Mouse (Mus musculus): Measurements from ENCODE around the gene P2ry14. TPM values are rescaled to one million over a fixed set of nuclear protein-coding genes. Genes with fewer than 3 reads are reported as not detected.
"Not testable (repeated sequence)": the region's sequence is repeated elsewhere in the genome, so short reads cannot be mapped to it uniquely, and the experiment has no call there.

P2ry14 gene
- polyA plus RNA-seq, 1 experiment from 2014 or later = 2.7 TPM

DNA sequence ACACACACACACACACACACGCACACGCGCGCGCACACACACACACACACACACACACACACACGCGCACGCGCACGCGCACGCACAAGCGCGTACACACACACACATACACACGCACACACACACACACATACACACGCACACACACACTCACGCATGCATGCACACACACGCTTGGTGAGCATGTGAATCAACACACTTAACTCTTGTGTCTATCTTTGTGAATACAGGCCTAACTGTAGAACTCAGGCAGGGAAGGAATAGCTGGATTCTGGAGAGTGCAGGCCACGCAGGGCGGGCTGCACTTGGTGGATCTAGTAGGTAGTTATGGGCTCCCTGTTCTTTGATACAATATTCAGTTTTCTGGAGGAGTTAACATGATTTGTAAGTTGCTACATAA is 24.7 kb downstream of the P2ry14 start:
- Histone ChIP-seq H3K27me3 (ENCODE audit: control insufficient read depth, insufficient read depth, low read length) (no peaks in the 10 kb centered on the region), H3K4me3 (ENCODE audit: low read depth, low read length) (no peak overlapping the region), H3K27ac (ENCODE audit: low read length) (no peak overlapping the region), H3K4me1 (ENCODE audit: control insufficient read depth, insufficient read depth, low read length) (0 out of 2 replicates have a peak, but pooled peaks cover 7% of the 10 kb centered on the region), H3K9me3 (ENCODE audit: control insufficient read depth, low read depth, low read length) (no peaks in the 10 kb centered on the region), H3K36me3 (ENCODE audit: control insufficient read depth, insufficient read depth, low read length) (no peaks in the 10 kb centered on the region), H3K4me2 (replicated peaks; ENCODE audit: low read depth, low read length) (no peak overlapping the region), H3K9ac (replicated peaks; ENCODE audit: low read depth, low read length) (no peak overlapping the region)
- whole genome bisulfite sequencing = 85% methylated on average over 20 of the region's 20 CpGs
- no peak for ATAC-seq (ENCODE audit: insufficient number of reproducible peaks, insufficient read depth, low FRiP score, low read depth)

GRCm38 (mm10) chr3:59125783-59126555 is 27.4 kb downstream of the P2ry14 start:
- no peak overlapping the region for H3K9ac ChIP-seq (replicated peaks; ENCODE audit: low read depth, low read length)
- no peak overlapping the region for H3K27ac ChIP-seq (ENCODE audit: low read length)
- no peaks in the 10 kb centered on the region for H3K36me3 ChIP-seq (ENCODE audit: control insufficient read depth, insufficient read depth, low read length)
- 26% methylated on average over 7 of the region's 7 CpGs for WGBS
- H3K4me1 ChIP-seq (ENCODE audit: control insufficient read depth, insufficient read depth, low read length) = 0 out of 2 replicates have a peak, but pooled peaks cover 6% of the 10 kb centered on the region
- no peaks in the 10 kb centered on the region for H3K9me3 ChIP-seq (ENCODE audit: control insufficient read depth, low read depth, low read length)
- no peak overlapping the region for H3K4me2 ChIP-seq (replicated peaks; ENCODE audit: low read depth, low read length)
- no peaks in the 10 kb centered on the region for H3K27me3 ChIP-seq (ENCODE audit: control insufficient read depth, insufficient read depth, low read length)
- no peak for ATAC-seq (ENCODE audit: insufficient number of reproducible peaks, insufficient read depth, low FRiP score, low read depth)
- no peak overlapping the region for H3K4me3 ChIP-seq (ENCODE audit: low read depth, low read length)

GRCm38 (mm10) chr3:59125022-59125421 is 28.4 kb downstream of the P2ry14 start:
- H3K9me3 ChIP-seq (ENCODE audit: control insufficient read depth, low read depth, low read length) = no peaks in the 10 kb centered on the region
- H3K27me3 ChIP-seq (ENCODE audit: control insufficient read depth, insufficient read depth, low read length) = no peaks in the 10 kb centered on the region
- H3K27ac ChIP-seq (ENCODE audit: low read length) = no peak overlapping the region
- H3K4me2 ChIP-seq (replicated peaks; ENCODE audit: low read depth, low read length) = no peak overlapping the region
- WGBS = 46% methylated on average over 5 of the region's 5 CpGs
- 0 out of 2 replicates have a peak, but pooled peaks cover 5% of the 10 kb centered on the region for H3K4me1 ChIP-seq (ENCODE audit: control insufficient read depth, insufficient read depth, low read length)
- H3K4me3 ChIP-seq (ENCODE audit: low read depth, low read length) = no peak overlapping the region
- no peak for ATAC-seq (ENCODE audit: insufficient number of reproducible peaks, insufficient read depth, low FRiP score, low read depth)
- H3K36me3 ChIP-seq (ENCODE audit: control insufficient read depth, insufficient read depth, low read length) = no peaks in the 10 kb centered on the region
- H3K9ac ChIP-seq (replicated peaks; ENCODE audit: low read depth, low read length) = no peak overlapping the region

DNA sequence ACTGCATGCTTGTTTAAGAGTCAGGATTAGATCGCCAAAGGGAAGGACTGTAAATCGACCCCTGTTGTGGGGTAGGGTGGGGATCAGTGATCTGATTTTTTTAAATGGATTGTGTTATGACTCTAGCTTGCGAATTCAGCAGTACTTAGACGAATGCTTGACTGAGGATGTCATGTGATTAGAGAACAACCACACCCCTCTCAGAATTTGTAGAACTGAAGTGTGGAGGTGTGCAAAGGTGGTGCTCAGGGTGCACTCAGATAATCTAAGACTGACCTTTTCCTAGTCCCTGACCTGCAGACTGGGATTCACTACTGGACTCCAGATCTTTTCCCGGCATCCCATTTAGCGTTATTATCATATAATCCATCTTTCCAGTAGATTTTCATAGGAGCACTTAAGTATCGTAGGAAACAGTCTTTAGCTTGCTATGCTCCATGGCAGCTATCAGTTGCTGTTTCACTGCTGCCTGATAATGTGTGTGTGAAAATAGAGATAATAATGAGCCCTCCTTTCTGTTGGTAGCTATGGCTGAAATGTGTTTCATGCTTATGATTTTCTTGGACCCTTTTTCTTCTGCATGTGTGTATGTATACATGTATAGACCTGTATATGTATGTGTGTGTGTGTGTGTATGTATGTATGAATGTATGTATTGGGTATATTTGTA is 31.5 kb downstream of the P2ry14 start:
- no peak overlapping the region for H3K4me2 ChIP-seq (replicated peaks; ENCODE audit: low read depth, low read length)
- no peak overlapping the region for H3K9ac ChIP-seq (replicated peaks; ENCODE audit: low read depth, low read length)
- H3K9me3 ChIP-seq (ENCODE audit: control insufficient read depth, low read depth, low read length) = no peaks in the 10 kb centered on the region
- H3K27me3 ChIP-seq (ENCODE audit: control insufficient read depth, insufficient read depth, low read length) = no peaks in the 10 kb centered on the region
- H3K36me3 ChIP-seq (ENCODE audit: control insufficient read depth, insufficient read depth, low read length) = no peaks in the 10 kb centered on the region
- 56% methylated on average over 7 of the region's 7 CpGs for WGBS
- no peak for ATAC-seq (ENCODE audit: insufficient number of reproducible peaks, insufficient read depth, low FRiP score, low read depth)
- H3K27ac ChIP-seq (ENCODE audit: low read length) = no peak overlapping the region
- 0 out of 2 replicates have a peak, but pooled peaks cover 5% of the 10 kb centered on the region for H3K4me1 ChIP-seq (ENCODE audit: control insufficient read depth, insufficient read depth, low read length)
- no peak overlapping the region for H3K4me3 ChIP-seq (ENCODE audit: low read depth, low read length)

- no peak overlapping the region for H3K9ac ChIP-seq (replicated peaks; ENCODE audit: low read depth, low read length)
- peak; percentile 75 for ATAC-seq (ENCODE audit: insufficient number of reproducible peaks, insufficient read depth, low FRiP score, low read depth)
- H3K4me1 ChIP-seq (ENCODE audit: control insufficient read depth, insufficient read depth, low read length) = 0 out of 2 replicates have a peak, but pooled peaks cover 5% of the 10 kb centered on the region
- no peaks in the 10 kb centered on the region for H3K9me3 ChIP-seq (ENCODE audit: control insufficient read depth, low read depth, low read length)
- H3K4me2 ChIP-seq (replicated peaks; ENCODE audit: low read depth, low read length) = no peak overlapping the region
- no peak overlapping the region for H3K27ac ChIP-seq (ENCODE audit: low read length)
- no peaks in the 10 kb centered on the region for H3K36me3 ChIP-seq (ENCODE audit: control insufficient read depth, insufficient read depth, low read length)
- no peak overlapping the region for H3K4me3 ChIP-seq (ENCODE audit: low read depth, low read length)
- H3K27me3 ChIP-seq (ENCODE audit: control insufficient read depth, insufficient read depth, low read length) = no peaks in the 10 kb centered on the region
- 33% methylated on average over 7 of the region's 7 CpGs for WGBS
Observed at GRCm38 (mm10) chr3:59121067-59121730, 32.2 kb downstream of the P2ry14 start.

DNA sequence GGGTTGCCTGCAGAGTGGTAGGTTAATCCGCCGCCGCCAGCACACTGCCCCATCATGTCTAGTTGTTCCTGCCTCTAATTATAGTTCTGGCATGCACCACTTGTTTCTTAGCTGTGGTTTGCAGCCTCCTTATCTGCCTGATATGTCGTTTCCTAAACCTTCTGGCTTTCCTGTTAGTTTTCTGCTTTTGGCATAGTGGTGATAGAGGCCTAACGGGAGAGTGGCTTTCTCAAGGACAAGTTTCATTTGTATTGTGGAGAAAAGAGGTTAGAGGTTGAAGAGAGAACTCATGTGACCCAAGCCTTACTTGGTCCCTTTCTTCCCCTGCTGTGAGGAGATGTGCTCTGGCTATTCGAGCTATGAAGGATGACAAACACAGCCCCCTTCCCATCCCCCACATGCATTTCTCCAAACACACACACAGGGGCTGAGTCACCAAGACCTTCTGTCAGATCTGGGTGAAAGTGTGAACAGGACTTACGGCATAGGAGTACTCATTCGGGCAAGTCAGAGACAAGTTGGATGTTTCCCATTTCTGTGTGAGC is 39.4 kb downstream of the P2ry14 start:
- H3K4me2 ChIP-seq (replicated peaks; ENCODE audit: low read depth, low read length) = no peak overlapping the region
- 76% methylated on average over 8 of the region's 8 CpGs for WGBS

DNA sequence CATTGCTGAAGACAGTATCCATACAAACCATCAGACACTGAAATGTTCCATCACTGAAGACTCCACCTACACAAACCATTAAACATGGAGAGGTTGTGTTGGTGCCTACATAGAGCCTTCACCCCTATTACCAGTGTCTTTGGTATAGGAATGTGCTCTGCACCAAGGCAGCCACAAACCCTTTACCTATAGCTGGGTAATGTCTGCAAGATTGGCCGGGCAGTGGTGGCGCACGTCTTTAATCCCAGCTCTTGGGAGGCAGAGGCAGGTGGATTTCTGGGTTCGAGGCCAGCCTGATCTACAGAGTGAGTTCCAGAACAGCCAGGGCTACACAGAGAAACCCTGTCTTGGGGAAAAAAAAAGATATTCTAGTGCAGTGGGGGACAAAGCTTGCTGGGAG is 40.1 kb downstream of the P2ry14 start:
- H3K9ac ChIP-seq (replicated peaks; ENCODE audit: low read depth, low read length); H3K9me3 ChIP-seq (ENCODE audit: control insufficient read depth, low read depth, low read length); H3K4me3 ChIP-seq (ENCODE audit: low read depth, low read length); ATAC-seq (ENCODE audit: insufficient number of reproducible peaks, insufficient read depth, low FRiP score, low read depth); H3K27ac ChIP-seq (ENCODE audit: low read length); H3K36me3 ChIP-seq (ENCODE audit: control insufficient read depth, insufficient read depth, low read length); H3K4me2 ChIP-seq (replicated peaks; ENCODE audit: low read depth, low read length); H3K27me3 ChIP-seq (ENCODE audit: control insufficient read depth, insufficient read depth, low read length); H3K4me1 ChIP-seq (ENCODE audit: control insufficient read depth, insufficient read depth, low read length): not testable (repeated sequence)
- 95% methylated on average over 4 of the region's 4 CpGs for WGBS

More for the DNA sequence above, 39.4 kb downstream of the P2ry14 start:
- Histone ChIP-seq H3K4me3 (ENCODE audit: low read depth, low read length) (no peak overlapping the region), H3K9me3 (ENCODE audit: control insufficient read depth, low read depth, low read length) (no peaks in the 10 kb centered on the region), H3K27ac (ENCODE audit: low read length) (no peak overlapping the region), H3K36me3 (ENCODE audit: control insufficient read depth, insufficient read depth, low read length) (no peaks in the 10 kb centered on the region), H3K9ac (replicated peaks; ENCODE audit: low read depth, low read length) (no peak overlapping the region), H3K27me3 (ENCODE audit: control insufficient read depth, insufficient read depth, low read length) (0 out of 2 replicates have a peak, but pooled peaks cover 2% of the 10 kb centered on the region), H3K4me1 (ENCODE audit: control insufficient read depth, insufficient read depth, low read length) (no peaks in the 10 kb centered on the region)
- ATAC-seq (ENCODE audit: insufficient number of reproducible peaks, insufficient read depth, low FRiP score, low read depth) = no peak

DNA sequence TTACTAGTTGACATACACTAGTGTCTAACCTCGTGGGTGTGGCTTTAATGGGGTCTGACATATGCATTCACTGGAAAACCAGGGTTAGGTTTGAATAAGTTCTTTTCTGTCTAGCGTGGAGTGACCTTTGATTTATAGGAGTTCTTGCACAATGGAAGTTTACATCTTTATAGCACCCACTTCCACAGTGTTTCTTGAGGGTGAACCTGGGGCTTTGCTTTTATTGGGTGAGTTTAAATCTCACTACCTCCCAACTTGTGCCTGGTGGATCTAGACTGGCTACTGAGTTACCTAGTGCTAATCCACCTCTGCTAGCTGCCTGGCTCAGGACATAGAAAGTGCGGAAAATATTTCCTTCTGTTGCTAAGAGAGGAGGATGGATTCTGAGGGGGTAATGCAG is 41.5 kb downstream of the P2ry14 start:
- Histone ChIP-seq H3K27me3 (ENCODE audit: control insufficient read depth, insufficient read depth, low read length) (0 out of 2 replicates have a peak, but pooled peaks cover 3% of the 10 kb centered on the region), H3K27ac (ENCODE audit: low read length) (no peak overlapping the region), H3K9me3 (ENCODE audit: control insufficient read depth, low read depth, low read length) (no peaks in the 10 kb centered on the region), H3K4me3 (ENCODE audit: low read depth, low read length) (no peak overlapping the region), H3K9ac (replicated peaks; ENCODE audit: low read depth, low read length) (no peak overlapping the region), H3K36me3 (ENCODE audit: control insufficient read depth, insufficient read depth, low read length) (no peaks in the 10 kb centered on the region), H3K4me2 (replicated peaks; ENCODE audit: low read depth, low read length) (no peak overlapping the region), H3K4me1 (ENCODE audit: control insufficient read depth, insufficient read depth, low read length) (no peaks in the 10 kb centered on the region)
- WGBS = 63% methylated on average over 3 of the region's 3 CpGs
- no peak for ATAC-seq (ENCODE audit: insufficient number of reproducible peaks, insufficient read depth, low FRiP score, low read depth)

Data from stomach, embryonic 14.5 days (tissue).